In the genomic region with DNA sequence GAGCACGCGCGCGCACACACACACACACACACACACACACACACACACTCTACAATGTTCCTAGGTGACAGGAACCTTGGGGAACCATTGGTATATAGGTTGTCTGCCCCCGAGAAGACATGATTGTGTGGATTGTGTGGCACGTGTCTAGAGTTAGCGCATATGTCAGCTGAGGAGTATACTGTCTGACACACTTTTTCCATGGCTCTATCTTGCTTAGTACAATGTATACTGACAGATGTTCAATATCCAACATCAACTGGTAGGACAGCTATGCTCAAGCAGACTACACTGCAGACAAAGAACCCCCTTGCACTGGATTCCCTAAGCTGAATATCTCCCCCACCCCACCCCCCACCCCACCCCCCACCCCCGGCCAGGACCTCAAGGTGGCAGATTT, we compare ENCODE assay signal across 8 mouse cellular contexts.
DNase-seq lines count a peak whose midpoint lies in the region; ATAC-seq and TF ChIP-seq lines count a peak whose summit lies in the region.
"Had no signal": no experiment of that assay in that cellular context is flagged by ENCODE, and none has a peak within 500 bp of the region (broad histone marks: within the 10 kb centered on the region; RNA-seq: fewer than 3 reads in every experiment).

No protein-coding gene starts in this region.

- no peak for ATAC-seq in kidney, embryonic 14.5 days (ENCODE audit: low FRiP score, low TSS enrichment)

- DNase-seq in kidney, postnatal 10 days: no peak
- DNase-seq in CH12.LX (ENCODE audit: extremely low read depth) (no peak), MEL (ENCODE audit: low read depth, low spot score) (peak; percentile 52)
- DNase-seq in limb, embryonic 10.5 days (ENCODE audit: low spot score): no peak
- DNase-seq in right cerebral cortex, postnatal 36 days (ENCODE audit: low spot score in 2 of 2): no peak
- no peak for DNase-seq in gastrocnemius, postnatal 14 days

- H3K27ac ChIP-seq in kidney, embryonic 14.5 days (ENCODE audit: low read depth, low read length): peak overlapping the region; percentile 94; the same call in 1 of the 2 replicates
- H3K27ac ChIP-seq in CH12.LX (ENCODE audit: insufficient read depth, low read depth): no peak overlapping the region
- H3K27ac ChIP-seq in MEL (ENCODE audit: control insufficient read depth, low read depth, low read length): peak overlapping the region; percentile 92
- peak overlapping the region; percentile 87 for H3K27ac ChIP-seq in limb, embryonic 10.5 days
- H3K27ac ChIP-seq: neural tube, embryonic 12.5 days had no signal

- H3K4me3 ChIP-seq in kidney, embryonic 14.5 days (ENCODE audit: low read length): no peak overlapping the region
- H3K4me3 ChIP-seq in CH12.LX (replicated peaks in 1 of 3; ENCODE audit: low read depth in 2 of 3, low read length in 2 of 3, poor library complexity in 1 of 3) (no peak overlapping the region), MEL (ENCODE audit: control insufficient read depth in 1 of 2, insufficient read depth in 1 of 2, low read depth in 2 of 2, low read length in 2 of 2) (peak overlapping the region; percentile 39 to 52; a peak in 3 of 4 replicates)
- H3K4me3 ChIP-seq in limb, embryonic 10.5 days: no peak overlapping the region
- H3K4me3 ChIP-seq: neural tube, embryonic 12.5 days had no signal

- H3K36me3 ChIP-seq in kidney, embryonic 14.5 days (ENCODE audit: control insufficient read depth, insufficient read depth, low read length): no peaks in the 10 kb centered on the region
- no peaks in the 10 kb centered on the region for H3K36me3 ChIP-seq in CH12.LX (replicated peaks in 1 of 2; ENCODE audit: control insufficient read depth in 1 of 2, insufficient read depth in 1 of 2, low read length in 1 of 2)
- H3K36me3 ChIP-seq in MEL (ENCODE audit: control insufficient read depth in 1 of 2, insufficient read depth in 2 of 2, low read length in 2 of 2): peaks cover 0 to 22% of the 10 kb centered on the region in 2 experiments; a peak in 2 of 4 replicates
- no peaks in the 10 kb centered on the region for H3K36me3 ChIP-seq in limb, embryonic 10.5 days
- H3K36me3 ChIP-seq: neural tube, embryonic 12.5 days had no signal

- no peak overlapping the region for H3K4me2 ChIP-seq in kidney, embryonic 14.5 days (replicated peaks; ENCODE audit: low read depth, low read length)
- H3K4me2 ChIP-seq in CH12.LX (ENCODE audit: insufficient read depth, low read depth, poor library complexity, severe bottlenecking): no peak overlapping the region

- no peak for TF ChIP-seq CTCF in CH12.LX (conservative IDR thresholded peaks at IDR 0.05 in 1 of 2, IDR thresholded peaks at IDR 0.05 in 1 of 2; ENCODE audit: low read depth in 2 of 2, low read length in 2 of 2)
- no peak for TF ChIP-seq CTCF in MEL (IDR thresholded peaks at IDR 0.05 in 2 of 3, conservative IDR thresholded peaks at IDR 0.05 in 1 of 3; ENCODE audit: control insufficient read depth in 1 of 3, insufficient read depth in 1 of 3, low read depth in 2 of 3, low read length in 3 of 3, poor library complexity in 1 of 3, severe bottlenecking in 1 of 3)

- dilution Hi-C loops in CH12.LX (cut with MboI; ENCODE audit: extremely low pct_ligation_motif_present, extremely low pct_unique_long_range_greater_than_20kb, low sequenced_read_pairs): no loop called here

- peaks cover 3% of the 10 kb centered on the region; the same call in 1 of the 2 replicates for H3K9me3 ChIP-seq in kidney, embryonic 14.5 days (ENCODE audit: control insufficient read depth, low read length)
- H3K9me3 ChIP-seq in CH12.LX (replicated peaks; ENCODE audit: low read length) (peaks cover under 1% of the 10 kb centered on the region), MEL (replicated peaks; ENCODE audit: insufficient read depth, low read length) (no peaks in the 10 kb centered on the region)
- H3K9me3 ChIP-seq in limb, embryonic 10.5 days (replicated peaks): no peaks in the 10 kb centered on the region

- no peak overlapping the region for H3K9ac ChIP-seq in kidney, embryonic 14.5 days (ENCODE audit: low read depth, low read length)
- no peak overlapping the region for H3K9ac ChIP-seq in CH12.LX (ENCODE audit: insufficient read depth, low read depth)
- H3K9ac ChIP-seq in MEL (ENCODE audit: control insufficient read depth, low read depth, low read length, poor library complexity, severe bottlenecking): peak overlapping the region; percentile 10
- H3K9ac ChIP-seq: neural tube, embryonic 12.5 days had no signal

- TF ChIP-seq EP300 in CH12.LX (IDR thresholded peaks at IDR 0.05; ENCODE audit: low read length): no peak
- TF ChIP-seq EP300 in MEL (IDR thresholded peaks at IDR 0.05; ENCODE audit: low read depth in 1 of 2, low read length in 2 of 2): no peak; a peak in 1 of 4 replicates

- no peaks in the 10 kb centered on the region for H3K27me3 ChIP-seq in kidney, embryonic 14.5 days (ENCODE audit: control insufficient read depth, insufficient read depth, low read length)
- no peaks in the 10 kb centered on the region for H3K27me3 ChIP-seq in CH12.LX (replicated peaks)
- H3K27me3 ChIP-seq in MEL (ENCODE audit: control insufficient read depth in 1 of 2, insufficient read depth in 2 of 2, low read length in 2 of 2): no peaks in the 10 kb centered on the region
- H3K27me3 ChIP-seq in limb, embryonic 10.5 days (ENCODE audit: low read depth, poor library complexity, severe bottlenecking): peaks cover 4% of the 10 kb centered on the region; the same call in 1 of the 2 replicates
- H3K27me3 ChIP-seq: neural tube, embryonic 12.5 days had no signal

- TF ChIP-seq RAD21 in CH12.LX (IDR thresholded peaks at IDR 0.05; ENCODE audit: low read depth, low read length): no peak
- no peak for TF ChIP-seq RAD21 in MEL (IDR thresholded peaks at IDR 0.05; ENCODE audit: low read depth, low read length)

- TF ChIP-seq POLR2A in CH12.LX (IDR thresholded peaks at IDR 0.05; ENCODE audit: low read depth, low read length): no peak
- TF ChIP-seq POLR2A in MEL (IDR thresholded peaks at IDR 0.05; ENCODE audit: control insufficient read depth in 1 of 2, insufficient read depth in 1 of 2, low read depth in 1 of 2, low read length in 2 of 2, poor library complexity in 1 of 2): no peak

- H3K79me2 ChIP-seq in CH12.LX (replicated peaks; ENCODE audit: control insufficient read depth, extremely low read depth, insufficient read depth, poor library complexity, severe bottlenecking): no peaks in the 10 kb centered on the region
- H3K79me2 ChIP-seq in MEL (ENCODE audit: control insufficient read depth, insufficient read depth, low read length, poor library complexity): no peaks in the 10 kb centered on the region

- peaks cover 40% of the 10 kb centered on the region for H3K4me1 ChIP-seq in kidney, embryonic 14.5 days (ENCODE audit: control insufficient read depth, insufficient read depth, low read length)
- no peaks in the 10 kb centered on the region for H3K4me1 ChIP-seq in CH12.LX (ENCODE audit: control insufficient read depth in 1 of 2, insufficient read depth in 2 of 2)
- peaks cover 32 to 37% of the 10 kb centered on the region in 2 experiments for H3K4me1 ChIP-seq in MEL (ENCODE audit: control insufficient read depth in 1 of 2, insufficient read depth in 2 of 2, low read length in 2 of 2)
- H3K4me1 ChIP-seq in limb, embryonic 10.5 days: peaks cover 51% of the 10 kb centered on the region

- 88% methylated on average over 8 of the region's 8 CpGs for WGBS in kidney, embryonic 14.5 days
- WGBS in limb, embryonic 10.5 days: 96% methylated on average over 8 of the region's 8 CpGs

- in situ Hi-C loops in CH12.LX (cut with MboI; ENCODE audit: low pct_ligation_motif_present, low pct_unique_long_range_greater_than_20kb, low sequenced_read_pairs): no loop called here

- intact Hi-C loops in gastrocnemius, postnatal 14 days (cut with DNase I; ENCODE audit: low total_unique reads): no loop called here

TF ChIP-seq in CH12.LX, 34 proteins besides CTCF, POLR2A, EP300 and RAD21:
- TF ChIP-seq BHLHE40 (IDR thresholded peaks at IDR 0.05; ENCODE audit: low read depth, low read length): peak; percentile 64
- no peak for TF ChIP-seq IRF4 (IDR thresholded peaks at IDR 0.05; ENCODE audit: low read depth, low read length)
- peak; percentile 57; the same call in 1 of the 2 replicates for TF ChIP-seq JUND (conservative IDR thresholded peaks at IDR 0.05; ENCODE audit: low read depth, low read length)
- TF ChIP-seq JUN (IDR thresholded peaks at IDR 0.05; ENCODE audit: insufficient read depth, low read depth, low read length): peak; percentile 20; the same call in 1 of the 2 replicates
- TF ChIP-seq MXI1 (IDR thresholded peaks at IDR 0.05; ENCODE audit: low read depth, low read length): no peak

TF ChIP-seq in MEL, 35 proteins besides CTCF, POLR2A, EP300 and RAD21:
- TF ChIP-seq ETS1 (IDR thresholded peaks at IDR 0.05; ENCODE audit: low read depth, low read length) (peak; percentile 4; the same call in 1 of the 2 replicates), CHD2 (IDR thresholded peaks at IDR 0.05; ENCODE audit: low read length) (no peak)
TF ChIP-seq in MEL: peak in this region for 1.

Comparison
In these comparisons a context has a peak if more than half of its experiments do, and no peak if none do; other contexts are left out.
1. H3K4me3 ChIP-seq: peak in MEL (2 of 2); none in kidney, embryonic 14.5 days (single experiment), CH12.LX (0 of 3) and limb, embryonic 10.5 days (single experiment).